Mouse (Mus musculus): ENCODE measurements around the gene Sec24d. TPM values are rescaled to one million over a fixed set of nuclear protein-coding genes. Genes with fewer than 3 reads are reported as not detected.

Sec24d gene
- polyA plus RNA-seq, 1 experiment from 2014 or later, result 21.7 TPM

DNA sequence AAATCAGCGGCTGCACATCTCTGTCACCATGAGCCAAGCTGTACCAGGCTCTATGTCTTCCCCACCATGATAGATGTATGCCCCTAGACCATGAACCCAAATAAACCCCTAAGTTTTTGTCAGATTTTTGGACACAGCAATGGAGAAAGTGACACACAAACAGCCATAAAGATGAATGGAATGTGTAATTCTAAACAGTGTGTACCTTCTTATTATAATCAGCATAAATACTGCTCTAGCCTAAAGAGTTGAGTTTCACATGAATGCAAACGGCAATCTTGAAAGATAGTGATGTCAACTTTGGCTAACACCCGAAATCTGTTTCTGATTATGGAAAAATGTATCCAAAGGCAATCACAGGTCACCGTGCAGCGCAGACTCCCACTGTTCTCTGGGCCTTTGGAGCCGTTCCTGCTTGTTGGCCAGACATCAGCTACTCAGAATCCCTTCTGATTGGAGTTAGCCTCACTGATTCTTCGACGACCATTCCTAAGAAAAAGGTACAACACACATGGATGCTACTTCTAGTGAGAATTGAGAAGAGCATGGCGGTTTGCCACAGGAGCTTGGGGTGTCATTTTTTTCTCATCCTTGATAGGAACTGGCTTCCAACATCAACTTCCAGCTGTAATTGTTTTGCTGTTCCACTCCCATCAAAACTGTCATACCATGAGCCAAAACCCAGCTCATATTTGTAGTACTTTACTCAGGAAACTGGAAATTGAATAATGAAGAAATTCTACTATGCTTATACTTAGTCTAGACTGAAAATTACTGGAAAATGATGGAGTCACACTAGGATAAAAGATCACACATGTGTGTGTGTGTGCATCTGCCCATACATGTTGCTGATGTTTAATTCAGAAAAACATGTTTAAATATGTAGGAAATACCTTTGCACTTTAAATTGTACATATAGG, 130.6 kb downstream of the Sec24d start:
- no peak overlapping the region for H3K9ac ChIP-seq
- WGBS (ENCODE audit: insufficient replicate concordance), result 64% methylated on average over 9 of the region's 9 CpGs
- no peak overlapping the region for H3K27ac ChIP-seq (replicated peaks)
- H3K4me2 ChIP-seq, result no peak overlapping the region
- no peaks in the 10 kb centered on the region for H3K4me1 ChIP-seq (replicated peaks)
- H3K36me3 ChIP-seq (replicated peaks), result no peaks in the 10 kb centered on the region
- no peak overlapping the region for H3K4me3 ChIP-seq (replicated peaks)
- H3K27me3 ChIP-seq, result no peaks in the 10 kb centered on the region; the same call in 1 of the 2 replicates
- ATAC-seq (ENCODE audit: insufficient read depth), result no peak
- H3K9me3 ChIP-seq (replicated peaks), result no peaks in the 10 kb centered on the region

DNA sequence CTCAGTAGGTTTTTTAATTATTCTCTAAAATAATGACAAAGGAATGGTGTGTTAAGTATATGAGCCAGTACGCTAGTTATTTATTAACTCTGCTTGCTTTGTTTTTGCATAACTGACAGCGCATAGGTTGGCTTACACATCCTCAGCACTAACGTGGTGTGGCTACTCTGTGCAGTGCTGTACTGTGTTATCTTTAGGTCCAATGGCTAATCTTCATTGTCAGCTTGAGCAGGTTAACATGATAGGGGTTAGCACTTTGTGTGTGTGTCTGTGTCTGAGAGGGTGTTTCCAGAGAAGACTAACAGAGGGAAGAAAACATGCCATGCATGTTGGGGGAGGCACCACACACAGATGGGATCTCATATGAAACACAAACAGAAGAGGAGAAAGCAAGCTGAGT, 137.7 kb downstream of the Sec24d start:
- H3K9ac ChIP-seq, result no peak overlapping the region
- 35% methylated on average over 3 of the region's 3 CpGs for WGBS (ENCODE audit: insufficient replicate concordance)

DNA sequence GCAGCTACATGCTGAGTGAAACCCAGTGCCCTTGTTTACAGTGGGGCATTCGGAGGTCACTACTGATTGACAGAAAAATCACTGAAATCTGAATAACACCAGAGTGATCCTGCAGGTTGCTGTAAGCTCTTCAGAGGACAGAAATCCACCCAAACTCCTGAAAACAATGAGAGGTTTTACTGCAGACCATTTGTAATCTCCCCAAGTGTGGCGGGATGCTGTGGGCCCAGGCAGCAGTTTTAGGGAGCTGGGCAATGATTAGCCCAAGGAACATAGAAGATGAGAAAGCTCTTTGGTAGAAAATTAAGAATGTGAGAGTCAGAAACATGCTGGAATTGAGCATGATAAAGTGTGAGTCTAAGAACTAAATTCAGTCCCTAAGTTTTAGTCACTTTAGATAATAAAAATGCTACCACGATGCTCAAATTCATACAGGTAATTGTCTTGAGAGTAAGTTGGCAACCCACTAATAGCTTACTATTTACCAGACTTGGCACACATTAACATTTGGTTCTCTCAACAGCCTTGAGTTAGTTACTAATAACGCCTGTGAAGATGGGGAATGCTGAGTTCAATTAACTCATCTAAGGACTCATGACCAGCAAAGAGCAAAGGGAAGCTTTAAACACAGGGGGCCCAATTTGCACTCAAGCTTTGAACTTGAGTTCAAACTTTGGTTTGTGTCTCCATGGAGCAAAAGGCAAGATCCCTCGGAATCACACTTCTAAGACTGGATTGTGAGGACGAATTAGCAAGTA, 144.7 kb downstream of the Sec24d start:
- 52% methylated on average over 6 of the region's 6 CpGs for WGBS (ENCODE audit: insufficient replicate concordance)
- Histone ChIP-seq H3K4me2 (no peak overlapping the region), H3K36me3 (replicated peaks) (no peaks in the 10 kb centered on the region), H3K4me1 (replicated peaks) (no peaks in the 10 kb centered on the region), H3K9me3 (replicated peaks) (no peaks in the 10 kb centered on the region), H3K4me3 (replicated peaks) (no peak overlapping the region), H3K27me3 (no peaks in the 10 kb centered on the region), H3K9ac (no peak overlapping the region), H3K27ac (replicated peaks) (no peak overlapping the region)
- no peak for ATAC-seq (ENCODE audit: insufficient read depth)

More for the DNA sequence above, 137.7 kb downstream of the Sec24d start:
- no peak overlapping the region for H3K4me3 ChIP-seq (replicated peaks)
- no peak overlapping the region for H3K4me2 ChIP-seq
- no peaks in the 10 kb centered on the region for H3K36me3 ChIP-seq (replicated peaks)
- no peaks in the 10 kb centered on the region for H3K27me3 ChIP-seq
- H3K27ac ChIP-seq (replicated peaks), result no peak overlapping the region
- ATAC-seq (ENCODE audit: insufficient read depth), result peak; percentile 85
- no peaks in the 10 kb centered on the region for H3K9me3 ChIP-seq (replicated peaks)
- H3K4me1 ChIP-seq (replicated peaks), result no peaks in the 10 kb centered on the region

DNA sequence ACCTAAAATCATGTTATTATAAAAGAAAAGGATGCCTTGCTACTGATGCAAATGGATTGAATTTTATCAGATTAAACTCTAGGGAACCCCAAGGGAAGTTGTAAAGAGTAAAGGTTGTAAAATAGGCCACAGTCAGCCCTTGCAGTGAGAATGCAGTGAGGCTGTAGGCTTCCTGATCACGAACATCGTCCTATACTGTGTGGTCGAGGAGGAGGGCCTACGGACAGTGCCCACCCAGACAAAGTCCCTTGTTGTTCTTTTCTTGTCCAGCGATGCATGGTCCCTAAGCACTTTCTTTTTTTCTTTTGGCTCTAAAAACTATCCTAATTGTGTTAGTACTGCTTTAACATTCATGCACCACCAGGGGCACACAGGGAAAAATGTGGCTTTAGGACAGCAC, 145.9 kb downstream of the Sec24d start:
- Histone ChIP-seq H3K27me3 (no peaks in the 10 kb centered on the region), H3K27ac (replicated peaks) (no peak overlapping the region), H3K4me3 (replicated peaks) (no peak overlapping the region), H3K9ac (no peak overlapping the region), H3K9me3 (replicated peaks) (no peaks in the 10 kb centered on the region), H3K36me3 (replicated peaks) (no peaks in the 10 kb centered on the region), H3K4me2 (no peak overlapping the region), H3K4me1 (replicated peaks) (no peaks in the 10 kb centered on the region)
- no peak for ATAC-seq (ENCODE audit: insufficient read depth)
- 64% methylated on average over 5 of the region's 5 CpGs for WGBS (ENCODE audit: insufficient replicate concordance)

Other genes with a start within 250 kb of the Sec24d start
- 2.2 and 2.8 TPM in 2 replicates for gene Myoz2, start 232.4 kb upstream of the Sec24d start, polyA plus RNA-seq (2015; fragmentation: Nextera tagmentation; extraction: Ambion mirVana)
- 0.28 and 0.40 TPM in 2 replicates for gene Synpo2, start 31.3 kb upstream of the Sec24d start, polyA plus RNA-seq (2015; fragmentation: Nextera tagmentation; extraction: Ambion mirVana)
- 6.4 and 7.1 TPM in 2 replicates for gene Mettl14, start 118.7 kb downstream of the Sec24d start, polyA plus RNA-seq (2015; fragmentation: Nextera tagmentation; extraction: Ambion mirVana)
- 0.62 and 0.68 TPM in 2 replicates for gene Prss12, start 179.5 kb downstream of the Sec24d start, polyA plus RNA-seq (2015; fragmentation: Nextera tagmentation; extraction: Ambion mirVana)

Data from liver, embryonic 15.5 days (tissue).